Mouse (Mus musculus) testis, adult 2 months (tissue): ENCODE results near the gene Ehd4.

Experiments used
- CTCF ChIP-seq: fragments of 200-500 bp; IDR thresholded peaks from 2 replicates; pipeline ENCODE4 v1.5.1; 2012; ENCODE audit warnings: low read depth, mild to moderate bottlenecking, inconsistent platforms, low read length, moderate library complexity; ENCODE audit not compliant: control insufficient read depth, insufficient read depth, insufficient replicate concordance
- POLR2A ChIP-seq: fragments of 200-500 bp; IDR thresholded peaks from 2 replicates; pipeline ENCODE4 v1.6.1; 2012; ENCODE audit warnings: low read depth, mild to moderate bottlenecking, inconsistent platforms, low read length, moderate library complexity; ENCODE audit not compliant: control insufficient read depth

DNA sequence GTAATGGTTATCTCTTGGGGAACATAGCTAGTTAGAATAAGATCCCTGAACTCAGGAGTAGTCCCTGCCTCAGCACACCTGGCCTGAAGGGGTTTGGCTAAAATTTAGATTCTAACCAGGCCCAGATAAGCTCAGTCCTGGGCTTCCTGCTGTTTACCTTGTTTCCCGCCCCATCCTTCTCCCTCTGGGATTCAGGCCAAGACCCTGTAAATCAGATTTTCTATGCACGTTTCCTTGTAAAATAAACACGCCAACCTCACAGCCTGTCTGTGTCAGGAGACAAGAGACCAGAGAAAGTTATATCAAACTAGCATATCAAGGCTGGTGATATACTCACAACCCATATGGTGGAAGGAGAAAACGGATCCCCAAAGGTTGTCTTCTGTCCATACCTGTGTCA, 42.8 kb downstream of the Ehd4 start:
- TF ChIP-seq CTCF = no peak
- TF ChIP-seq POLR2A = no peak
